Mouse (Mus musculus) urinary bladder, adult 18-20 months (tissue): Measurements from ENCODE around the gene Oaf.
A peak's percentile ranks its signal among the peaks of the same experiment; 100 is the strongest.

Experiments used
- DNase-seq, 2 experiments: peaks; one replicate each; pipeline ENCODE4 v3.0.0; 2022; ENCODE audit warnings: low spot score in 2 of 2, mixed read lengths in 2 of 2

Oaf gene

DNA sequence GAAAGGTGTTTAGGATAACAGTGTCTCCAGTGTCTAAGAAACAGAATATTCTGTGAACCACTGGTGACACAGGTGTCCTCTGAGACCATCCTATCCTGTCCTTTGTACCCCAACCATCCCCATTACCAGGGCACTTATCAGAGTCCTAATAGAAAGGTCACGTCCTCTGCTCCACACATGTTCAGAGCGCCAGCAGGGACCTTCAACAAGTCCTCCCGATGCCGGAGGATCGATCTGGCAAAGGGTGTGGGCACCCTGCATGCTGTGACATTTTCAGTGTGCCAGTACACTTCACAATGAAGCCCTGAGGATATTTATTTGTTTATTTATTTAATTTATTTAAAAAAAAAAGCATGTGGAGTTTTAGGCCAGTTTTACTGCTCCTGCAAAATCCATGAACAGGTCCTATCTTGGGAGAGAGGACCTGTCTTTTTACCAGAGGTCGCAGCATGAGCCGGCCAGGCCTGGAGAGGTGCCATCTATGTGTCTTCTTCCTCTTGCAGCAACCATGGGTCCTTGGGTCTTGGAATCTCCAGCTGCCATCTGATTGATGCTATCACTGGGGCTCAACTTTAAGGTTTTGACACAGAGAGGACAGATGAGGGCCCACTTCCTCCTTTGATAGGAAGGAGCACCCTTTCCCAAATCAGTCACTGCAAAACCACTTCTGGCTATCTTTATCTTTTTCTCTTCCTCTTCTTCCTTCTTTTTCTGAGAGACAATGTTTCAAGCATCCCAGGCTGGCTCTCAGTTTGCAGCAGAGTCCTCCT is 6.3 kb upstream of the Oaf start:
- no peak for DNase-seq

DNA sequence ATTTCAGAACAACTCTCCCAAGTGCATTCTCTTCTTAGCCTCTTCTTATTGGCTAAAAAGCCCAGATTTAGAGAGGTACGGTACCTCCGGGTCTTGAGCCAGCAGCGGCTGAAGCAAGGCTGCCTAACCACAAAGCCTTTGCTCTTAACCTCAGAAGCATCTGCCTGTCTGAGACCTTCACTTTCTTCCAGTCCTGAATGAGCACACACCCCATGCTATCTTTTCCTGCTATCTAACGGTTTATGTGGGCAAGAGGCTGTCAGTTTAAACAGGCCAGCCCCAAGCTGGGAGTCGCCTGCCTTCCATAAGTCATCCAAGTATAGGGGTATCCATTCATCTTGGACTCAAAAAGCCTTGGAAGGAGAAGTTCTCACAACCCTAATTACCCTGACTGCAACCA is 2.7 kb upstream of the Oaf start:
- no peak for DNase-seq

DNA sequence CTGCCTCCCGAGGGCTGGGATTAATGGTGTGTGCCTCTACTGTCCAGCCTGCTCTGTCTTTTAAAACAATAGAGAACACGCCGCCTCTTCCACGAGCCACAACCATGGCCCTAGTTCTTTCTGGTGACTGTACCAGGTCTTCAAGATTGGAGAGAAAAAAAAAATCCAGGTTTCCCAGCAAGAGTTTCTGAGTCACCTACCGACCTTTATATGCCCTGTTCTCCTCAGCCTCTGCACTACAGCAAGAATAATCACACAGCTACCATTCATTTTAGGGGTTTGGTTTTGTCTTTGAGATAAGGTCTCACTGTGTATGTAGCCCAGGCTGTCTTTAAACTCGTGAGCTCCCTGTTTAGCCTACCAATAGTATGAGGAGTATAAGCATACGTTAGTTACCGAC is 2.3 kb upstream of the Oaf start:
- DNase-seq, result no peak

DNA sequence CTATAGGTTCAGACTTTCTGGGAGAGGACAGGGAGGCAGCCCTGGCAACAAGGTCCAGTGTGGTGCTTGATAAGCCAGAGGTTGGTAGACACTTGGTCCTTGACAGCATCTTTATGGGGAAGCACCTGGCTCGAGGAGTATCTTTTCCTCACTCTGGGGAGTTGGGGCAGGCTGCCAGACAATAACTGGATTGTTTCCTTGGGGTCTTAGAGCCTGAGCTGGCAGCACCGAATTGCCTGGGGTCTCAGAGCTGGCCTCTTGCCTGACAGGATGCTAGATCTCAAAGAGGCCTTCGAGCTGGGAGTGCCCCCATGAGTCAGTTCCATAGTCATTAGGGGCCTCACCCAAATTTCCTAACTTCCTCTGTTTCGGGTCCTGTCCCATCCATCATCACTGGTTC is 1.6 kb upstream of the Oaf start:
- DNase-seq, result no peak

DNA sequence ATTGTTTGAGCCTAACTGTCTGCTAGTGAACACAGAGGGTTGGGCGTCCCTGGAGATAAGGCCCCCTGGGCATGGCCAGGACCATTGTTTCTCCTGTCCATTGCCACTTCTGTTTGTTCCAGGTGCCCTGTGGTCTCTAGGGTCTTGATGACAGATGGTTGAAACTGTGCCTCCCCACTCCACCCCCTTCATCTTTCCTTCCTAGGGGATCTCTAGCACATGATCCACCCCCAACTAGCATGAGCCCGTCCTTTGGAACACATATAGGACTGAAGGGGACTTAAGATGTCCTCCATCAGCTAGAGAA is 836 bp upstream of the Oaf start:
- no peak for DNase-seq

DNA sequence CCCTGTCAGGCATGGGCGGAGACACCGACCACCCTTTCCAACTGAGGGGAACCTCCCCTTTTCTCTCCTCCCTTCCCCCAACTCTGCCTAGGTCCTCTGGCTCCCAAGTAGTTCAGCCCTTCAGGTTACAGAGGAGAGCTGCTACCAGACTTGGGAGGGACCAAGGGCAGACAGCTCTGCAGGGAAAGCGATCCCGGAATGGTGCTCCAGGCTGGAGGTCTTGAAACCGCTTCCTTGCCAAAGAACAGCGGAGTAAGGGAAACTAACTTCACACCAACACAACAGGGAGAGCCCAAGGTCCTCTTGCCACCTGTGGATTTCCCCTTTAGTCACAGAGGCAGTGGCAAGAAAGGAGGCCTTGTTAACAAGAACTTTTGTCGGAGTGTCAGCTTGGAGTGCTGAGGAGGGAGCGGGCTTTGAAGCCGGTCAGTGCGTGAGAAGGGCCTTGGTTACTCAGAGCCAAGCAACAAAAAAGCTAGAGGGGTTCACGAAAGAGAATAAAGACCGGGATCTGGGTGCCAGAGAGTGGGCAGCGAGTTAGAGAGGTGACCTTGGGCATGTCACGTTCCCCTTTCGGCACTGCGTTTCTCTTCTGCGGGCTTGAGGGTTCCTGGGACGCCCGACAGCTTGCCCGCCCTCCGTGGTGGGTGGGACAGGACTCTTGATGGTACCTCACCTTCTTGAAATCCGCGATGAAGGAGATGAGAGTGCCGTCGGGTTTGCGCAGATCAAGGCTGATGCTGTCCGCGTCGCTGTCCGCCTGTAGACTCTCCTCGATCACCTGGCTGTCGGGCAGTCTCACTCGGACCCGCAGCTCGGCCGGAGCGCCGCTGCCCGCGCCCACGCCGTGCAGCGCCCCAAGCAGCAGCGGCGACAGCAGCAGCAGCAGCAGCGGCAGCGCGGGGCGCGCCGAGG is 823 bp downstream of the Oaf start:
- DNase-seq, result peak in 1 of 2 experiments; percentile 26

DNA sequence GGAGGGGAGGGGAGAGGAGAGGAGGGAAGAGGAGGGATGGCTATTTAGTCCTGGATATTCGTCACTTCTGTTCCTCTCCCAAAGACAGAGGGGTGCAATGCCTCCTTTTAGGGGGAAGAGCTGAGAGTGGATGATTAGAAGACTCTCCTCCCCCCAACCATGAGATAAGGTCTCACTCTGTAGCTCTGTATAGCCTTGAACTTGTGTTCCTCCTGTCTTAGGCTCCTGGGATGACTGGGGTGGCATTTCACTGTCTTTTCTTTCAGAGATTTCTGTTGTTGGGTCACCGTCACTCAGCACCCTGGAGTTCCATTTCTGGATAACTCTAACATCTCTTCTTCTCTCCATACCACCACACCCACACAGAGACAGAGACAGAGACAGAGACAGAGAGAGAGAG is 1.5 kb downstream of the Oaf start:
- no peak for DNase-seq

DNA sequence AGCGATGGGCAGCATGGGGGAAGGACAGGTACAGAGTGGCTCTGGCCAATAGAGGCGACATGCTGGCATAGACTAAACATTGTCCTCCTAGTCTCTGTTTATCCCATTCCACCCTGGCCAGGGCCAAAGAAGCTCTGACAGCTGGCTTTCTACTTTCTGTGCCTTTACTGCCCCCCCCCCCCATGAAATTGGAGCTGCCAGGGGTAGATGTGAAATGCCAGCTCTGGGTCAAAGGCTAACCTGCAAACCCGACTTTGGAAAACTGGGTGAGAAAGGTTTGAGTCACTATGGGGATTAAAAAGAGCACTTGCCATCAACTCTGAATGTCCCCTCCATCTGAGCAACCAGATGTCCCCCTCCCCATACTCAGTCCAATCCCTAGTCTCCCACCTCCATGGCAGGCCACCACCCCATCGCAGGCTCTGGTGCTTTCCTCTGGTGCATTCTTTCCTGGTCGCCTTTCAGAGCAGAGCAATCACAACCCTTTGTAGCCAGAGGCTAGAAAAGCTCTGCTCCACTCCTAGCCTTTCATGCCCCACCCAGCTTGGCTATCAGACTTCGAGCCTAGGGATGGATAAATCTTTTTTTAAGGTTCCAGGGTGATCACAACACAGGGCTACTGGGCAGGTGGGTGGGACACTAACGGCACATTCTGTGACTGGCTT is 2.5 kb downstream of the Oaf start:
- DNase-seq, result no peak

DNA sequence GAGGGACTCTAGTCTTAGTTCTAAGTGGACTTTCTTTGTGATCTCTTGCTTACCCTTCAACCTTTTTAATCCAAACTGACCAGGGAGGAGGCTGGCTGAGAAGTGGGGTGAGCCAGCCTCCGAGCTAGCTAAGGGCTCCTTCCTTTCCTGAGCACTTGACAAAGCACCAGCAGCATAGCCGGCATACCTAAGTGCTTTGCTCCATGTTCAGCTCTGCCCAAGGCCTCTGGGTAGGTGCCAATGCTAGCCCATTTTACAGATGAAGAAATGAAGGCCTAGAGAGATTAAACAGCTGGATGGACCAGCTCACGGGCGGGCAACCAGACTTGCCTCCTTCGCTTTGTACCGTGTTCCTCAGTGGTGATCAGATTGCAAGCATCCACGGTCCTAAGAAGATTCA is 3.1 kb downstream of the Oaf start:
- no peak for DNase-seq

DNA sequence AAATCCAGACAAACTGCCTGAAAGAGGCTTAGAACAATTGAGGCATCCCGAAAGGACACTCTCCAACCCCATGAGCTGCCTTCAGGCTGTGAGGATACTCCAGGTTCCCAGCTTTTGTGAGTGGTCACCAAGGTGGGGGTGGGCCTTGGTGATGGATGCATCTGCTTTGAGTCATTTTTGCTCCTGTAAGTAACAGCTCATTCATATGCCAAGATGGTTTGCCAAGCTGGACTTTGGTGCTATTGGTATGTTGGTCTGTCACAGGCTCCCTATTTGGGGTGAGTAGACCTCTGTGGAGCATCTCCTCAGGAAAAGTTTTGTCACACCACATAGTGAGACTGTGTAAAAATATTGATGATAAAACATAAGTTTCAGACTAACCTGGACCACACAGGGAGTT is 3.6 kb downstream of the Oaf start:
- DNase-seq, result no peak

DNA sequence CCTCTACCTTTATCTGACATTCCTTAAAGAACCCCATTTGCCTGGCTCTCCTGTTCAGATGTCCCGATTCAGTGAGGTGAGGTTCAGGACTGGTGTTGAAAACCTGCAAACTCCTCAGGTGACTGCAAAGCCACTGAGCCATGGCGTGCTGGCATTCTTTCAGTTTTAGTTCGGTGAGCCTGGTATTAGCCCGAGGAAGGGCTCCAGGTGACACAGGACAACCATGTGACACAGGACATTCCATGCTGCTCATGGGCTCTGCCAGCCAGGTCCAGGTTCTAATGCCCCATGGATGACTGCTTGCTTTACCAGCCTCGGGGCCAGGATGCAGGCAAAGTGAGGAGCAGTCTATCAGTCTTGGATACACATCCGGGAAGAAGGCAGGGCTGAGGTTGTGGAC is 4.4 kb downstream of the Oaf start:
- DNase-seq, result no peak

DNA sequence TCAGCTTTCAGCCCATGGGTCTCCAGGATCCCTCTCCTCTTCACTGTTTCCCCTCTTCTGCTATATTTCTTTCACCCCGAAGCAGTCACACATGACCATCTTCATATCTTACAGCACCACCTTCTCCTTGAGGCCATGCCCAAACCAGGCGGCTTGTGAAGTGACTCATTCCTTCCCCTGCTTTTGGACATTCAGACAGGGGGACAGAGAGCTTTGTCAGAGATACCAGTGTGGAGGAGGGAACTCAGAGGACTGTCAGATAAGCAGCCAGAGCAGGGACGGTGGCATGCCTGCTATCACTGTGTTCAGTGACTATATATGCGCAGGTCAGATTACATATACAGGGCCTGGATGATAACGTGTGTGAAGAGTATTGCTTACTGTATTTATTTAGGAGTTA is 5.2 kb downstream of the Oaf start:
- DNase-seq, result no peak

DNA sequence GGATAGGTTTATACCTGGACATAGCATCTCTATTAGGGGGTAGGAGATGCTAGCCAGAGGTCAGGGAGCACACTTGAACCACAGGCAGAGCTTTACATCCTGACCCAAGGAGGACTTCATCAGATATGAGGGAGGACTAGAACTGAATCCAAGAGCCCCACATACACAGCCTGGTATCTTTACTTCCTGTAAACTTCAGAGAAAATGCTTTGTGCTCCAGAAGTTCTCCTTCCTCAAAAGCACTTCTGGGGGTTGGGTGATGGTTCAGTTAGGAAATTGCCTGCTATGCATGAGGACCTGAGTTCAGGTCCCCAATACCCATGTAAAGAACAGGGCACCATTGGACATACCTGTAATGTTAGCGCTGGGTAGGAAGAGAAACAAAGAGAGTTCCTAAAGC is 6.2 kb downstream of the Oaf start:
- DNase-seq, result no peak

DNA sequence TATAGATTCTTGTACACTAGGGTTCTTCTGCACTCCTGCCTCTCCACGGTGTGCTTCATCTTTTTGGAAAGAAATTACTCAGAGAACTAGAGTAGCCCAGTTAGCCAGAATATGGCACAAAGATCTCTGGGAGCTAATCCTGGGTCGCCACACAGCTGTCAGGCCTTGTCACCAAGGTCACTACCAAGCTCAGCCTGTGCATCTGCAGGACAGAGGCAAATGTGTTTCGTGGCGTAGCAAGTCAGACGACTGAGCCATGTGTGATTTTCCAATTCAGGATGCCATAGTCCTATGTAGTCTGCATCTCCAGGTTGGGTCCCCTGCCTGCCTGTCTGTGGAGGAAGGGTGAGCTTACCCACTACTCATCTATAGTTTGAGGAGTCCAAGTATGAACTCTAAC is 6.7 kb downstream of the Oaf start:
- no peak for DNase-seq

DNA sequence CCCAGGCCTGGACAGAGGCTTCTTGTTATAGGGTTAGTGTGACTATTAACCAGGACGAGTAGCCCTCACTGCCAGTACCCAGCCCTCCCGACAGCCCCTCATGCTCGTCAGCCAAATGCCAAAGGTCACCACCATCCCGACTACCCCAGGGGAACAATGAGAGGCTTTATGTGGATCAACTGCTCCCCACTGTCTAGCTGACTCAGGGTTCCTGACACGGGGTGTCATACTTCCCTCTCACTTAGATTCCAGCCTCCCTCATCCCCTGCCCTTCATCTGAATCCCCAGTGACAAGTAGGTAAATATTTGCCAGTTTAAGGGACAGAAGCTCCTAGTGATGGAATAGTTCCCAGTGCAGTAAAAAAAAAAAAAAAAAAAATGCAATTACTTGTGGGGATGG is 7.4 kb downstream of the Oaf start:
- DNase-seq, result no peak

DNA sequence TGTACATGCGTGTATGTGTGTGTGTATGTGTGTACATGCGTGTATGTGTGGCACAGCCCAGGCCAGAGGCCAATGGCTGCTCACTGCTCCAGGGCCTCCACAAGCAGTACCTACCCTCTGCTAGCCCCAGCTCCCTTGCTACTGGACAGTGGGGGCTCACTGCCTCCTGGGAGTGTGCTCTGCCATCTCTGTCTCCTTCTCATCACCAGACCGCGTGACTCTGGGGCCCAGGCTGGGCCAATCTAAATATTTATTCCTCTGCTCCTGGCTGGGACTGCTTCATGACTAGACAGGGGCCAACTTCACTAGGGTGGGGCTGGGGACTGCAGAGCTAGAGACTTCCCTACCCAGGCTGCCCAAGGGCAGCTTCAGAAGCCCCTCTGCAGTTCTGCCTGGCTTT is 7.9 kb downstream of the Oaf start:
- DNase-seq, result peak in 1 of 2 experiments; percentile 48

DNA sequence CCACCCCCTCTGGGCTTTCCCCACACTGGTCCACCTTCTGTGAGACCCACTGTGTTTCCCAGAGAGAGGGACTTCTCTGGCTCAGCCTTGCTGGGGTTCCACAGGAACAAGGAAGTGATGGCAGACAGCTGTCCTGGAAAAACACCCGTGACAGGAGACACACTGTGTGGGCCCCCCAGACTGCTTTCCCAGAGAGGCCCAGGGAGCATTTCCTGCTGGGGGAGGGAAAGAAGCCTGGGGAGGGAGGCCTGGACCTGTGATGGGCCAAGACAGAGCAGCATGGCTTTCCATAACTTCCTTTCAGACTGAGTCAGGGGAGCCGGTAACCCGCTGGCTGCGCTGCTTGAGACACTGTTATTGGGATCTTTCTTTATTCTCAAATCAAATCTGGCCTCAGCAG is 8.8 kb downstream of the Oaf start:
- no peak for DNase-seq

DNA sequence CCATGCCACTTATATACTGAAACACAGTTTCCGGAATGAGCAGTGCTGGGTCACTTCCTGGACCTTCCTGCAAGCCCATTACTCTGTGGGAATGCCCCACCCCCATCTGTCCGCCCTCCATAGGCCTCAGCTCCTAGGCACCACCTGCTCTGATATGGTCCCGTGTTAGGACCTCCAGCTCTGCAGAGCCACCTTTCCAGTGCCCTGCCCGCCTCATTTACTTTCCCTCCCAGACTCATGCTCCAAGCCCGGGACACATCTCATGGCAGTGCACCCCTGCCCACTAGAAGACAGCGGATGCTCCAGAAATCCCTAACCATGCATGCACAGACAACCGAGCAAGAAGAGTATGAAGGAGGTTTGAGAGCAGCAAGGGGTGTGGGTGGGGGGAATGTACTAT is 9.7 kb downstream of the Oaf start:
- DNase-seq, result no peak

DNA sequence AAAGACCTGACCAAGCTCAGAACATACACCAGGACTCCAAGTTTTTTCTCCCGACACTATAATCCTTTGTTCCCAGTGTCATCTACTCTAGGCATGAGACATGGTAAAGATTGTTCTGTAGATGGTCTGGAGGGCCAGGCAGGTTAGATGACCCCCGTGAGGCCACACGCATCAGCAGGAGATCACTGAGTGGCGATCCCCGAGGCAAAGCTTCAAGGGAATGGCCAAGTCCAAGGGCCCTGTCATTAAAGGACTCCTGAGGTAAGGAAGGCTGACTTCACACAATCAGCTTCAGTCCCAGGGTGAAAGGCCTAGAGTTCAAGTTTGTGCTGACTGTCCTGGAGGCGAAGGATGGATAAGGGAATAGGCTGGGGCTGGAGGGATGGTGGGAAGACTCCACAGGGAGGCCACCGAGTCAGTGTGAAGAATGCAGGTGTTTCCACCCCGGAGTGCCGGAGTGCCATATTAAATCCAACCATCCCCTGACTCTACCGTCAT is 10.3 kb downstream of the Oaf start:
- no peak for DNase-seq

DNA sequence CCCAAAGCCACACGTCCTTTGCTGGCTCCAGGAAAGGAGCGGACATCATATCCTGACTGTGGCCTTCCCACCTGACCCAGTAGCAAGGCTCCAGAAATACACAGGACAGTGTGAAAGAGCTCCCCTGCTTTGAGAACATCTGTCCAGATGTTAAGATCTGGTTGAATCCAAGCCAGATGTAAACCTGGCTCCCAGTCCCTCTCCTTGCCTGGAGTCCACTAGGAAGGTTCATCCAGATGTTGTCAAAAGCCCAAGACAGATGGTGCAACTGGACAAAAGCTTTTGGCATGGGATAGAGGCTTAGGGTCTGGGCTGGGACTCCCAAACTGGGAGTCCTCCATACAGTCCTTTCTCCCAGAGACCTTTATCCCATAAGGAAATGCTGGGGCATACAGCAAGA is 11.0 kb downstream of the Oaf start:
- DNase-seq, result no peak

DNA sequence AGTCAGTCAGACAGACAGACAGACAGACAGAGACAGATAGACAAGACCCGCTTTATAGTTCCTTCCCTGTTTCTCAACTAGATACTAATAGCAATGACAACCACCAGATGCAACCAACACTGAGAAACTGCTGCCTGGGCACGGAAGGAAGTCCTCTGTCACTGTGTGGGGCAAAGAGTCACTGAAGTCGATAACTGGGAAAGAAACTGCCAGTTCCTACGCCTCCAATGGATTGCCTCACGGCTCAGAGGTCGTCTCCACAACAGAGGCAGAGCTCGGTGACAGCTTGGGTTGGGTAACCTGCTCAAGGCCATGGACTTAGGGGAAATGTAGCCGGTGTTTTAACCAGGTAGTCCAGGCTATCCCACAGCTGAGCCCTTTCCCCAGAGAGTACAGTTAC is 12.1 kb downstream of the Oaf start:
- DNase-seq, result no peak

DNA sequence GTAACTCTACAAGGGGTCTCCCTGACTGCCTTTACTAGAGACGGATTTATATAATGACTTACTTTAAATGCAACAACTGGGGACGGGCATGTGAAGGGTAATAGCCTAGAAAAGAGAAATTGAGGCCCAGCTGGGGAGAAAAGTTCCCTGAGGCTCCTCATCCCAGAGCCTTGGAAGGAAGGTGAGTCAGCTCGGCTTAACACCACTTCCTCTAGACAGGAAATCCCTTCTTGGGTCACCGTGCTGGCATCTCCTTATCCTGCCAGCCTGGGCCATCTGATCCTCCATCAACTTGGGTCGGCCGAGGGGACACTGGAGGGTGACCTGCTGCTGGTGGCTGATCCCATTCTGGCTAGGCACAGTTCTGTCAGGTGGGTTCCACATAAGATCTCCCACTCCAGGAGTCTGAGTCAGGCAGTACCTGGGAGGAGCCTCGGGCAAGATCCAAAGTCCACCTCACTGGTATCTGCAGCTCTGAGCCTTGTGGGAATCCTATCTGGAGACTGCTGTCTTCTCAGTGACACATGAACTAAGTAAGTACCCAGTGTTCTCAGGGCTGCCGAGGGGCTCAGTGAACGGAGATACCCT is 13.0 kb downstream of the Oaf start:
- DNase-seq, result no peak
